Mouse (Mus musculus) intestine, embryonic 15.5 days (tissue): ENCODE data around the gene Tnfrsf4. TPM values are rescaled to one million over a fixed set of nuclear protein-coding genes. Genes with fewer than 3 reads are reported as not detected.

Source experiments
- ATAC-seq: fragments of 200-750 bp; cut with Nextera tagmentation; 2 replicates; pipeline ENCODE4 v1.8.0; 2017; ENCODE audit warnings: moderate TSS enrichment, moderate library complexity
- H3K27ac ChIP-seq: fragments of 300-500 bp; sonication (generic); 2 replicates; pipeline ENCODE4 v1.5.1; 2015; ENCODE audit warnings: mild to moderate bottlenecking, inconsistent platforms
- H3K27me3 ChIP-seq: fragments of 300-500 bp; sonication (generic); replicated peaks from 2 replicates; pipeline ENCODE4 v1.6.1; 2015; ENCODE audit warnings: inconsistent platforms
- H3K36me3 ChIP-seq: fragments of 300-500 bp; sonication (generic); 2 replicates; pipeline ENCODE4 v1.6.1; 2015; ENCODE audit warnings: inconsistent platforms
- H3K4me1 ChIP-seq: fragments of 300-500 bp; sonication (generic); replicated peaks from 2 replicates; pipeline ENCODE4 v1.6.1; 2015; ENCODE audit warnings: inconsistent platforms
- H3K4me2 ChIP-seq: fragments of 300-500 bp; sonication (generic); replicated peaks from 2 replicates; pipeline ENCODE4 v1.6.1; 2015; ENCODE audit warnings: mild to moderate bottlenecking, inconsistent platforms
- H3K4me3 ChIP-seq: fragments of 300-500 bp; sonication (generic); replicated peaks from 2 replicates; pipeline ENCODE4 v1.5.1; 2015; ENCODE audit warnings: inconsistent platforms
- H3K9ac ChIP-seq: fragments of 300-500 bp; sonication (generic); 2 replicates; pipeline ENCODE4 v1.6.1; 2015; ENCODE audit warnings: inconsistent platforms
- H3K9me3 ChIP-seq: fragments of 300-500 bp; sonication (generic); 2 replicates; pipeline ENCODE4 v1.6.1; 2016; ENCODE audit warnings: inconsistent platforms
- WGBS: fragments of 180-500 bp; shearing (Covaris S2); methylation state at CpG from one replicate; pipeline ENCODE4 v1.1.7; 2015; 5-methylcytosine and 5-hydroxymethylcytosine counted together
- polyA plus RNA-seq: library from polyadenylated mRNA; unstranded; fragments of >200 nt; fragmentation: Nextera tagmentation; extraction: Ambion mirVana; gene quantifications from 2 replicates; pipeline ENCODE4 v1.2.1, GENCODE M21; 2015

The Tnfrsf4 gene
- polyA plus RNA-seq, 1 experiment from 2014 or later: 0.49 TPM

DNA sequence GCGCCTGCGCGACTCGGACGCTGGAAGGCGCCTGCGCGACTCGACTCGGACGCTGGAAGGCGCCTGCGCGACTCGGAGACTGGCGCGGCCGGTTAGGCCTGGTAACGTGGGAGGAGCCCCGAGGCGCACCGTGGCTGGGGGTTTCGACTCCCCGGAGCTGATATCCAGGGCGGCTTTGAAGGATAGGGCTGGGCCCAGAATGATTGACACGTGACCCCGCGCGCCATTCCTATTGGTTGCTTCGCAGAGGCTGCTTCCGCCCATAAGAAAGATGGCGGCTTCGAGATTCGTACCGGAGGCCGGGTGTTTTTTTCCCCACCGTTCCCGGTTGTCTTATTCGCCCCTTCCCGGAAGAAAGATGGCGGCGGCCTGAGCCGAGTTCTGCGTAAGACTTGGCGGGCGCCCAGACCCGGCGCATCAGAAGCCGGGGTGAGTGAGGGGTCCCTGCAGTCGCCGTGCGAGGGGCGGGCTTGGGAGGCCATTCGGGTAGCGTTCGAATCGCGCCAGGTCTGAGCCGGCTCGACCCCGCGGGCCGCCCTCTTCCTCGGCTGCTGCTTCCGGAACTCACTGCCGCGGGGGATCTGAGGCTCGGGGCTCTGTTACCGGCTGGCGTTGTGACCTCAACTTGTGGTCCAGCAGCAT, 20.6 kb upstream of the Tnfrsf4 start:
- Histone ChIP-seq H3K4me1 (peaks cover 20% of the 10 kb centered on the region), H3K9me3 (no peaks in the 10 kb centered on the region), H3K4me2 (peak overlapping the region; percentile 60), H3K27ac (peak overlapping the region; percentile 94), H3K9ac (peak overlapping the region; percentile 89), H3K36me3 (peaks cover 12% of the 10 kb centered on the region), H3K27me3 (no peaks in the 10 kb centered on the region), H3K4me3 (peak overlapping the region; percentile 94)
- under 1% methylated on average over 70 of the region's 70 CpGs for WGBS
- peak; percentile 88 for ATAC-seq

DNA sequence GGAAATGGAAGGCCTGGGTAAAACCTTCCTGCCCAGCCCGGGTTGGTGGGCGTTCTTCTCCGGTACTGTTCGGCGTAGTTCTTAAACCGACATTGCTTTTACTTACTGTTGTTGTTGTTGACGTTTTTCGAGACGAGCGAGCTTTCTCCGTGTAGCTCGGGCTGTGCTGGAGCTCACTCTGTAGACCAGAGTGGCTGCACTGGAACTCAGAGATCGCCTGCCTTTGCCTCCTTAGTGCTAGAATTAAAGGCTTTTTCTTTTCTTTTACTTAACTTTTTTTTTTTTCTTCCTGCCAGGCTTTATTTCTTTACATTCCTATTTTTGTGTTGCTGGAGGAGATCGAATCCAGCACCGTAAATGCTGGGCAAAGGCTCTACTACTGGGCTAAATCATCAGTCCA, 20.0 kb upstream of the Tnfrsf4 start:
- peak overlapping the region; percentile 60 for H3K4me2 ChIP-seq
- H3K4me1 ChIP-seq: peaks cover 20% of the 10 kb centered on the region
- WGBS: 4% methylated on average over 15 of the region's 15 CpGs
- peak overlapping the region; percentile 94 for H3K27ac ChIP-seq
- H3K9me3 ChIP-seq: no peaks in the 10 kb centered on the region
- H3K4me3 ChIP-seq: peak overlapping the region; percentile 94
- H3K27me3 ChIP-seq: no peaks in the 10 kb centered on the region
- peak overlapping the region; percentile 89 for H3K9ac ChIP-seq
- ATAC-seq: no peak
- peaks cover 14% of the 10 kb centered on the region for H3K36me3 ChIP-seq

DNA sequence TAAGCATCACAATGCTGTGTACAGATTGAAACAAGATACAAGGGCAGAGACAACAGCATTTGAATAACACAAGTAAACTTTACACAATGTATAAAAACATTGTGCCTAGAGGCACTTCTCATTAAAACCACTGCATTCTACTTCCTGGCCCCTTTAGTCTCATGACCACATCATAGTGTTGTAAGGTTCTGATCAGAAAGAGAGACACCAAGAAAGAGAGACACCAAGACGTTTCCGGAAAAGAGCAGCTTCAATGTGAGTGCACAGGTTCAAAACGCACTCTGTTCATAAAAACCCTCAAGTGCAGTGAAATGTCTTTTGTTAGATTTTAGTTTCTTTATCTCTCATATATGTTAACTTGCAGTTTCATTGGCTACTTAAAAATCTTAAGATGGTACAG, 9.5 kb upstream of the Tnfrsf4 start:
- H3K27me3 ChIP-seq: no peaks in the 10 kb centered on the region
- peaks cover 64% of the 10 kb centered on the region for H3K36me3 ChIP-seq
- H3K4me1 ChIP-seq: no peaks in the 10 kb centered on the region
- ATAC-seq: no peak
- no peaks in the 10 kb centered on the region for H3K9me3 ChIP-seq
- H3K9ac ChIP-seq: no peak overlapping the region
- WGBS: 96% methylated on average over 3 of the region's 3 CpGs
- H3K4me2 ChIP-seq: no peak overlapping the region
- no peak overlapping the region for H3K27ac ChIP-seq
- H3K4me3 ChIP-seq: no peak overlapping the region

GRCm38 (mm10) chr4:156008369-156008768, 5.3 kb upstream of the Tnfrsf4 start:
- Histone ChIP-seq H3K9ac (no peak overlapping the region), H3K4me2 (no peak overlapping the region), H3K9me3 (no peaks in the 10 kb centered on the region), H3K27ac (no peak overlapping the region), H3K27me3 (no peaks in the 10 kb centered on the region), H3K36me3 (peaks cover 57% of the 10 kb centered on the region), H3K4me1 (no peaks in the 10 kb centered on the region), H3K4me3 (no peak overlapping the region)
- ATAC-seq: no peak
- WGBS: 92% methylated on average over 4 of the region's 4 CpGs

- Histone ChIP-seq H3K27ac (no peak overlapping the region), H3K4me2 (no peak overlapping the region), H3K9ac (no peak overlapping the region), H3K36me3 (peaks cover 24% of the 10 kb centered on the region), H3K9me3 (no peaks in the 10 kb centered on the region), H3K4me1 (no peaks in the 10 kb centered on the region), H3K27me3 (no peaks in the 10 kb centered on the region), H3K4me3 (no peak overlapping the region)
- WGBS: 86% methylated on average over 2 of the region's 2 CpGs
- ATAC-seq: no peak
These were observed 793 bp downstream of the Tnfrsf4 start for GRCm38 (mm10) chr4:156014436-156014835.

- Histone ChIP-seq H3K4me2 (no peak overlapping the region), H3K9me3 (no peaks in the 10 kb centered on the region), H3K27me3 (no peaks in the 10 kb centered on the region), H3K27ac (no peak overlapping the region), H3K36me3 (no peaks in the 10 kb centered on the region), H3K9ac (no peak overlapping the region), H3K4me1 (no peaks in the 10 kb centered on the region), H3K4me3 (no peak overlapping the region)
- ATAC-seq: no peak
- WGBS: 88% methylated on average over 12 of the region's 12 CpGs
These were observed 6.1 kb downstream of the Tnfrsf4 start for GRCm38 (mm10) chr4:156019771-156020170.

- H3K4me3 ChIP-seq: no peak overlapping the region
- 58% methylated on average over 3 of the region's 3 CpGs for WGBS
- H3K4me2 ChIP-seq: no peak overlapping the region
- no peaks in the 10 kb centered on the region for H3K36me3 ChIP-seq
- no peaks in the 10 kb centered on the region for H3K9me3 ChIP-seq
- H3K27ac ChIP-seq: no peak overlapping the region
- 0 out of 2 replicates have a peak, but pooled peaks cover 5% of the 10 kb centered on the region for H3K4me1 ChIP-seq
- H3K27me3 ChIP-seq: no peaks in the 10 kb centered on the region
- ATAC-seq: no peak
- no peak overlapping the region for H3K9ac ChIP-seq
These were observed 7.7 kb downstream of the Tnfrsf4 start for GRCm38 (mm10) chr4:156021381-156021780.

DNA sequence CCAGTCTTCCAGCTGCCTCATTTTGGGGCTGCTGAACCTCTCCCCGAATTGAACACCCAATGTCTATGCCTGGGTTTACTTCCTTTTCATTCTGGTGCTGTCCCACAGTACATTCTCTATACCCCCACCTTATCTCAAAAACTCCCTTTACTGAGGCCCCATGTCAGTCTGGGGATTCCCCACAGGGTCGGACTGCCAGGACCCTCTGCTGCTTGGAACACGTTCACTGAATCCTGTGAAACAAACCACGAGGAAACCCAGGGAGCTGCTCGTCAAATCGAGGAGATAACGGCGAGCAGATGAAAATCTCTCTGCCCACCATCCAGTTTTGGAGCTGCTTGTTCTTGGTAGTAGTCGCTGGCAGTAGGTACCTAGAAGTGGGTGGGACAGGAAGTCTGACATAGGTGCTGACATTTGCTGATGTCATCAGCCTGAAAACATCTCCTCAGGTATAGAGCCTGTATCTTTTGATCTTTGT, 8.3 kb downstream of the Tnfrsf4 start:
- H3K9me3 ChIP-seq: no peaks in the 10 kb centered on the region
- 0 out of 2 replicates have a peak, but pooled peaks cover 5% of the 10 kb centered on the region for H3K4me1 ChIP-seq
- no peak overlapping the region for H3K4me3 ChIP-seq
- H3K4me2 ChIP-seq: no peak overlapping the region
- H3K27me3 ChIP-seq: no peaks in the 10 kb centered on the region
- ATAC-seq: no peak
- WGBS: 54% methylated on average over 9 of the region's 9 CpGs
- H3K27ac ChIP-seq: no peak overlapping the region
- H3K9ac ChIP-seq: no peak overlapping the region
- H3K36me3 ChIP-seq: no peaks in the 10 kb centered on the region

DNA sequence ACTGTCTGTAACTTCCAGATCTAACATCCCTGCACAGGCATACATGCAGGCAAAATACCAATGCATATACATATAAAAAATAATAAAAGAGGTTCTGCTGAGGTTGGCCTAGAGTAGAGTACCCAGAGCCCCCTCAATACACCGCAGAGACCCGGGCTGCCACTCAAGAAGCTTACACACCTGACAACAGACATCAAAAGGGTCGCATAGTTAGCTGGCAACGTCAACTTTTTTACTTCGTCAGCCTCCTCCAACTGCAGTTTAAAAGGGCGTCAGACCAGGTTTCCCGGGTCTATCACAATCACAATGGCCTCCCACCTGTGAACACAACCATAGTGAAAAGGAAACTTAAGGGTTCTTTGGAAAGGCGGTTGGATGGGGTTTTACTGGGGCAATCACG, 9.9 kb downstream of the Tnfrsf4 start:
- no peak overlapping the region for H3K27ac ChIP-seq
- WGBS: 85% methylated on average over 9 of the region's 9 CpGs
- no peak for ATAC-seq
- H3K9me3 ChIP-seq: no peaks in the 10 kb centered on the region
- H3K27me3 ChIP-seq: no peaks in the 10 kb centered on the region
- 0 out of 2 replicates have a peak, but pooled peaks cover 5% of the 10 kb centered on the region for H3K4me1 ChIP-seq
- H3K9ac ChIP-seq: no peak overlapping the region
- H3K4me2 ChIP-seq: no peak overlapping the region
- 0 out of 2 replicates have a peak, but pooled peaks cover 2% of the 10 kb centered on the region for H3K36me3 ChIP-seq
- H3K4me3 ChIP-seq: no peak overlapping the region

GRCm38 (mm10) chr4:156024184-156024583, 10.5 kb downstream of the Tnfrsf4 start:
- Histone ChIP-seq H3K27ac (no peak overlapping the region), H3K27me3 (no peaks in the 10 kb centered on the region), H3K36me3 (0 out of 2 replicates have a peak, but pooled peaks cover 2% of the 10 kb centered on the region), H3K9me3 (no peaks in the 10 kb centered on the region), H3K4me3 (no peak overlapping the region), H3K4me2 (no peak overlapping the region), H3K9ac (no peak overlapping the region), H3K4me1 (0 out of 2 replicates have a peak, but pooled peaks cover 5% of the 10 kb centered on the region)
- no peak for ATAC-seq
- 94% methylated on average over 7 of the region's 7 CpGs for WGBS

GRCm38 (mm10) chr4:156026013-156026412, 12.4 kb downstream of the Tnfrsf4 start, which contains the start of gene Tnfrsf18:
TSS of gene Tnfrsf18 (plus strand) at chr4:156026164.
- no peak for ATAC-seq
- Histone ChIP-seq H3K9me3 (no peaks in the 10 kb centered on the region), H3K27ac (no peak within 1 kb of the TSS), H3K9ac (no peak within 1 kb of the TSS), H3K27me3 (no peaks in the 10 kb centered on the region), H3K4me3 (no peak within 1 kb of the TSS), H3K4me2 (no peak within 1 kb of the TSS), H3K36me3 (0 out of 2 replicates have a peak, but pooled peaks cover 2% of the 10 kb centered on the region), H3K4me1 (peaks cover 14% of the 10 kb centered on the region)
- 33% methylated on average over 4 of the region's 4 CpGs for WGBS

DNA sequence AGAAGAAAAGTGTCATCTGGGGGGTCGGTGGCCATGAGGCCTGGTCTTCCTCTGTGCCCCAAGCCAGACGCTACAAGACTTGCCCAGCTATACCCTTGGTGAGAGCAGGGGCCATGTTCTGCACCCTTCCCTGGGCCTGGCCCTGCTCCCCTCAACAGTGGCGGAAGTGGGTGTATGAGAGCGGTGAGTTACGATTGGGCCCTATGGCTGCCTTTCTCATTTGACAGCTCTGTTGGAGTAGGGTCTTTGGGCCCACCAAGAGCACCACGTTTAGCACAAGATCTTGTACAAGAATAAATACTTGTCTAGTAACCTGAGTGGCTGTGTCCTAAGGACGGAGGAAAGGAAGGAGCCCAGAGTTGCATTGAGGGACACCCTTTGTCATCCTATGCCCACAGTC, 14.9 kb downstream of the Tnfrsf4 start:
- Histone ChIP-seq H3K36me3 (0 out of 2 replicates have a peak, but pooled peaks cover 2% of the 10 kb centered on the region), H3K27me3 (no peaks in the 10 kb centered on the region), H3K4me3 (no peak overlapping the region), H3K9me3 (no peaks in the 10 kb centered on the region), H3K9ac (no peak overlapping the region), H3K27ac (no peak overlapping the region), H3K4me1 (peaks cover 23% of the 10 kb centered on the region), H3K4me2 (no peak overlapping the region)
- WGBS: 89% methylated on average over 7 of the region's 7 CpGs
- ATAC-seq: no peak

GRCm38 (mm10) chr4:156030651-156031118, 17.0 kb downstream of the Tnfrsf4 start:
- Histone ChIP-seq H3K27me3 (peaks cover 8% of the 10 kb centered on the region), H3K4me3 (peak overlapping the region; percentile 59), H3K4me1 (peaks cover 23% of the 10 kb centered on the region), H3K9ac (peak overlapping the region; percentile 63), H3K4me2 (peak overlapping the region; percentile 78), H3K27ac (peak overlapping the region; percentile 93; the same call in 1 of the 2 replicates), H3K9me3 (no peaks in the 10 kb centered on the region), H3K36me3 (0 out of 2 replicates have a peak, but pooled peaks cover 2% of the 10 kb centered on the region)
- 43% methylated on average over 9 of the region's 9 CpGs for WGBS
- ATAC-seq: peak; percentile 4; the same call in 1 of the 2 replicates
